Mouse (Mus musculus) ovary, postnatal 14 days (tissue): ENCODE data around the gene Atp6v1g1.
A peak's percentile ranks its signal among the peaks of the same experiment; 100 is the strongest.

Source experiments
- DNase-seq: peaks from one replicate; pipeline ENCODE4 v3.0.0; 2022; ENCODE audit warnings: low spot score

The Atp6v1g1 gene

GRCm38 (mm10) chr4:63544494-63545230 is at the start of gene Atp6v1g1:
Gene Atp6v1g1 (plus strand): TSS chr4:63544772.
- DNase-seq = peak; percentile 93

GRCm38 (mm10) chr4:63494967-63495914 is 49.3 kb upstream of the Atp6v1g1 start:
- peak; percentile 36 for DNase-seq

DNA sequence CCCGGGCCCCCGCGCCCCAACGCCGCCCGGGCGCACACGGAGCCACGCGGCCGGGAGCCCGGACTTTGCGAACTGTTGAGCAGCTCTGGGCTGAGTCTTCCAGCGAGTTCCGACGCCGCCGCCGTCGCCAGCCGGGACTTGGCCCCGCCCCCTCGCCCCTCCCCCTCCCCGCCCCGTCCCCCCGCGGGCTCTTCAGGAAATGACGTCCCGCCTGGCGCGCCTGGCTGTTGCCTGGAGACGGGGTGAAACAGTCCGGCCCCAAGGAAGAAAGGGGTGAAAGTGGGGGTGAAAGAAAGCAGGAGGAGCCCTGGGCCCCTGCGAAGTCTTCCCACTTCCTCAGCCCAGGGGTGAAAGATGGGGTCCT is 48.7 kb upstream of the Atp6v1g1 start, which contains the start of gene Whrn:
Gene Whrn (minus strand): TSS at position 77 of the 364 bp plus-strand sequence.
- peak; percentile 61 for DNase-seq

DNA sequence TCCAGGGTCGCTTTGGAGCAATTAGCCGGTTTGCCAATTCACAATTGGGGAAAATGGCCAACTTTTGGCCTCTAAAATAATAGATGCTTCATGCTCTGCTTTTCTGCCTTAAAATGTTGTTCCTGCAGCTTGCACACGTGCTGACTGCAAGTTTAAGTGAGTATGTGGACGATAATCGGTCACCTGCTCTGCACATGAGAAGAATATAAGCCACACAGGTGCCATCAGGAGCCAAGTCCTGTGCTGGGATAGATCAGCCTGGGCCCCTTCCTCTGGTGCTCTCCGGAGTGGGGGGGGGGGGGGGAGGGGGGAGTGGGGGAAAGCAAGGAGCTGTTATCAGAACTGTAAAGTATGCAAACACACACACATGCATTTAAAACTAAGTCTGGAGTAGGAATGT is 48.3 kb upstream of the Atp6v1g1 start:
- no peak for DNase-seq

- no peak for DNase-seq
Measured at GRCm38 (mm10) chr4:63498346-63498745, 46.2 kb upstream of the Atp6v1g1 start.

DNA sequence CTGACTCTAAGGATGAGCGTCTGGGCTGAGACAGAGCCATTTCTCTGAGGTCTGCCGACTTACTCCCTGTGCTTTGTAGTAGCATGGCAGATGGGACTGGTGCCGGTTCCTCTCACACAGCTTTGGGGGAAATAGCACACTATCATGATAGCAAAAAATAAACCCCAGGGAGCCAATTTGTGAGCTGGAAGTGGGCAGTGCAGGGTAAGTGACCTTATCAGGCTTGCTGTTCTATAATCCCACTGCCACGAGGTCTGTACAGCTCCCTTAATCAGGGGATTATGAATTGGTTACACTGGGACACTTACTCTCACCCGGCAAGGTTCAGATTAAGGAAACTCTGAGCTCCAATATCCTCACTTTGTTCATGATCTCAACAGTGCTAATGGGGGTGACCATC is 43.5 kb upstream of the Atp6v1g1 start:
- DNase-seq = no peak

- no peak for DNase-seq
Measured at GRCm38 (mm10) chr4:63503949-63504348, 40.6 kb upstream of the Atp6v1g1 start.

- DNase-seq = no peak
Measured at GRCm38 (mm10) chr4:63507478-63507877, 37.1 kb upstream of the Atp6v1g1 start.

GRCm38 (mm10) chr4:63508232-63508631 is 36.3 kb upstream of the Atp6v1g1 start:
- DNase-seq = peak; percentile 65

DNA sequence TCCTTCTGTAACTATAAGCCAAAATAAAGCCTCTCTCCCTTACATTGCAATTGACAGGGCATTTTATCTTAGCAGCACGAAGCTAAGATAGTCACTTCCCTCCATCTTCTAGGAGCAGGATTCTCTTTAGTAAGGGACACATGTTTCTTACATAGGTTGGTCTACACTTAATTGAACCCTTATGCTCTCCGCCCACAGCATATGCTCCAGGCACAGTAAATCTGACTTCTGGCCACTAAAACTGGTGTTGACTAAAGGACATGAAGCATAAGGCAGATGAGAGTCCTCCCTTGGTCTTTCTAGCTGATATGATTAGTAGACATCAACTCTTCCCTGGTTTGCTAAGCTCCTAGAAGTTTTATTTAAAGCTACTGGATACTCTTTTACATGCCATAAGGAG is 31.7 kb upstream of the Atp6v1g1 start:
- no peak for DNase-seq

DNA sequence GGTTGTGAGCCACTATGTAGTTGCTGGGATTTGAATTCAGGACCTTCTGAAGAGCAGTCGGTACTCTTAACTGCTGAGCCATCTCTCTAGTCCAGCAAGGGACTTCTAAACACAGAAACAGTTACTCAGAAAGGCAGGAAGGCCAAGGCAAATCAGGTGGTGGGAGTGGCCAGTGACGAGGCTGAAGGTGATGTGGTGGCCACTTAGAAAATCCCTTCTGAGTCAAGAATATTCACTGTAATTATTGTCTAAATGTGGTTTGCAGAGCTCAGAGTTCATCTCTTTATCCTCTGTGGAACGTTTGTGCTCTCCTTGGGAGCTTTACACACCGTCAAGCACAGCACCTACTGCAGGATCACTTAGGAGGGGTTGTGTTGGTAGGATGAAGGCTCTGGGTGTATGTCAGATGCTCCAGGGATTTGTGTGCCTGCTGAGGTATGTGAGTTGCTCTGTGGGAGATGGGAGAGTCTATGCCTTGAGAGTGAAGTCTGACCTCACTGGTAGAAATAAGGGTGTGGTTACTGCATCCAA is 30.1 kb upstream of the Atp6v1g1 start:
- DNase-seq = no peak

DNA sequence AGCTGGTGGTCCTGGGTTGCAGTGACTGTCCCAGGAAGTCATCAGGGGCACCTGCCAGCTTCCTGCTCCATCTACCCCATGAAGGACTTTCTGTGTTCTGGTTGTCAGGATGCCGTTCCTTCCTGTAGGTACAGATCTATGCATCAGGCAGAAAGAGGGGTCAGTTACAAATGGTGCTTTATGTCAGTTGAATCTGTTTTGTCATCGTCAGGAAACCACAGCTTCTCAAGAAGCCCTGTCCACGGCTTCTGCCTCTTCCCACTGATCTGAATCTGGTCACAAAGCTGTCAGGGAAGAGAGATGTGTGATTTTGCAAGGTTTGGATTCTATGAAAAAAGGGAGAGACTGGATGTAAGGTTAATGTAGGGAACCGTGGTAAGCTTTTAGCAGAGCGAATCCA is 29.6 kb upstream of the Atp6v1g1 start:
- no peak for DNase-seq

DNA sequence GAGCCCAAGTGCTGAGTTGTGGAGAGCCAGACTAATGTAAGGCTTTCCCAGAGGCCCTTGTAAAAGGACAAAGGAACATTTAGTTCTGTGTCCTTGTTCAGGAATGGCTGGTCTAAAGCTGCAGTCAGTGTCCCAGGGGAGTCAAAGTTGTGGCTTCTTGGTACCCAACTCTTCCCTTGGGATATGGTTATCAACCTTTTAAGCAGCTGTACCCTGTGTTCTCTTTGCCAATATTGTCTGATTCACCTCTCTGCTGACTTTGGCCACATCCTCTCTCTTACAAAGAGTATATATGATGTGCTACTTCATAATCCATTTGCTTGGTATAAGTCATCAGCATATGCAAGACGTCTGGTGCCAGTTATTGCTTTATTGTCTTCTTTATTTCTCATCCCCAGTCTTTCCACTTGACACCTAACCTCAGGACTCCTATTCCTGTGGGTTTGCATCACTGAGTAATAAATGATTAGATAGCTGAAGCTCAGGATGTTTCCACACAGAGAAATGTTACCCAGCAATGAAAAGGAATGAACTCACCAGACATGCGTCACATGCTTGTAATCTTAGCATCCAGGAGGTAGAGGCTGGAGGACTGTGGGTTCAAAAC is 22.7 kb upstream of the Atp6v1g1 start:
- DNase-seq = no peak

DNA sequence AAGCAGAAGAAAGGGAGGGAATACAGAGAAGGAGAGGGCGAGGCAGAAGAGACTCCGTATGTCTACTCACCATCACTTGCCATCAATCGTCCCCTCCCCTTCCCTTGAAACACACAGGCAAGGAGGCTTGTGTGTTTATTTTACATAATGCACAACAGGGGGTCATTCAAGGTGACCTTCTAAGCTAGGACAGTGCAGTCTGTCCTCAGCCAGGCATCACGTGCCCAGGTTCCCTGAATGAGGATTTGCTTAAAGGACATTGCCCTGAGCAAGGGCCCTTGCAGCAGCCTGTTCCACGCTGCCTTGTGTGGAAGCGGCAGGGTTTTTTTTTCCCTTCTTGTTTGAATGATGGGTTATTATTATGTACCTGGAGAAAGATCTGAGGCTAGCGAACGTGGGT is 19.1 kb upstream of the Atp6v1g1 start:
- DNase-seq = no peak

DNA sequence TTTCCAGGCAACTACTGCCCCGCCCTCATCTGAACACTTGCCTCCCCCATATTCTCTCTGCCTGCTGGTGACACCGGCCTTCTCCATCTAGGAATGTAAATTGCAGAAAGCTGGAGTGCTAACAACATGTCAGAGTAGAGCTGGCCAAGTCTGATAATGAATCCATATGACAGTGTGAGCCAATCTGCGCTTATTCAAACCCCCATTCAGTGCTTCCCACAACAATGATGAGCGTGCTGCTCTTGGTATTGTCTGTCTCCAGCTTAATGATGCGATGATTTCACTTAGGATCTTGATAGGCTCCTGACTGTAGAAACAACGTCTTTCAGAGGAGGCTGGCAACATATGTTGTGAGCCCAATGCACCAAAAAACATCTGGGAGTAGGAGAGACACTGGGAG is 15.6 kb upstream of the Atp6v1g1 start:
- DNase-seq = no peak

- DNase-seq = no peak
Measured at GRCm38 (mm10) chr4:63530409-63530808, 14.2 kb upstream of the Atp6v1g1 start.

- DNase-seq = no peak
Measured at GRCm38 (mm10) chr4:63537602-63538001, 7.0 kb upstream of the Atp6v1g1 start.

GRCm38 (mm10) chr4:63542209-63542608 is 2.4 kb upstream of the Atp6v1g1 start:
- no peak for DNase-seq

GRCm38 (mm10) chr4:63543746-63544493 is 652 bp upstream of the Atp6v1g1 start:
- no peak for DNase-seq

DNA sequence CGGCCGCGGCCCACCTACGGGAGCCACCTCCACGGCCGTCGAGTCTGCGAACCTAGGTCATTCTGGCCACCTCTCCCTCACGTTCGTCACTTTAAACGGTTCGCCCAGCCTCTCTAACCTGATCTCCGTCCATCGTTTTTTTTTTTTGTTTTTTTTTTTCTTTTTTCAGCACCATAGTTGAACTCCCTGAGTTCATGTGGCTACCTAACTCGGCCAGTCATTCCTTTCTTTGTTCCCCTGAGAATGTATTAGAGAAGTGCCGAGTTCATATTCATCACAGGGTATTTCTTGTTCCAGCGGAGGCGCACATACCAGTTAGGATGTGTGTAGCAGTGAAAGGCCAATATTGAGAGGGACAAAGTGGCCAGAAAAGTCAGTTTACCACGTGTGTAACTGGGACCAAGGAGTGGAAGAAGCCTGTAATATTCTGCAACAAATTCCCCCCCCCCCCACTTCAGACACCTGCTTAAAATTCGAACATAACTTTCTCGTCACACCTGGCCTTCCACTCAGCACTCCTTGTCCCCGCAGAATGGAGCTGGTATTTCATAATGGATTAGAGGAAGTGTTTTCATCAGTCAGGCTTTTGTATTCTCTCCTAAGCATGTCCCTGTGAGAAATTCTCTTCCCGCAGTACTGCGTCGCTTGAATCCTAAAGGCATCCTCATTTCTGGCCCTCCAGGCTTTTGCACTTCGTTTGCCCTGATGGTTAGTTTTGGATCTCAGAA is 823 bp downstream of the Atp6v1g1 start:
- no peak for DNase-seq

DNA sequence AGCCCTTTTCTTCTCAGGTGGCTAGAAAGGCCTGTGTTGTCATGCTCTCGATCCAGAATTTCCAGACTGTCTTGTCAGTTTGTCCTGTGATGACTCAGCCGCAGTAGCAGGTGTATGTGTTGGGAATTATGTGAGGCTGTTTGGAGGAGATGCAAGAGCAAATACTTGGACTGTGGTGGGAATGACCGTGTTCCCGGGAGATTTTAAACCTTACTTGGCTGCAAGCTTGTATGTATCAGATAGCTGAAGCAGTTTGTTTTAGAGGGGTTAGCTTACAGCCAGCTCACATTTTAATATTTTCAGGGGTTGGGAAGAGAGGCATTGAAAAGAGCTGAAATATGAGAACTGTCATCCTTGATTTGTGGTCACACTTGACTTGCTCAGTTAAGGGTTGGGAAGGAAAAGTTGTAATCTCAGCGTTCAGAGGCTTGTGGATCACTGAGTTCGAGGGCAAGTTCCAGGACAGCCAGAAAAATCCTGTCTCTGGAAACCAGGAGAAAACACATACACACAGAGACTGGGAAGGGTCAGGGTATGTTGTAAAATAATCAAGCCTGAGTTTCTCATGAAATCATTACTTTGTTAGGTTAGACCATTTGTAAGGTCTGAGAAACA is 2.0 kb downstream of the Atp6v1g1 start:
- DNase-seq = no peak
